Mouse (Mus musculus): ENCODE measurements around the gene Gab1. TPM values are rescaled to one million over a fixed set of nuclear protein-coding genes. Genes with fewer than 3 reads are reported as not detected.

The Gab1 gene
- total and polyA plus RNA-seq, 3 experiments = 4.0 to 8.1 TPM; not detected in 1

DNA sequence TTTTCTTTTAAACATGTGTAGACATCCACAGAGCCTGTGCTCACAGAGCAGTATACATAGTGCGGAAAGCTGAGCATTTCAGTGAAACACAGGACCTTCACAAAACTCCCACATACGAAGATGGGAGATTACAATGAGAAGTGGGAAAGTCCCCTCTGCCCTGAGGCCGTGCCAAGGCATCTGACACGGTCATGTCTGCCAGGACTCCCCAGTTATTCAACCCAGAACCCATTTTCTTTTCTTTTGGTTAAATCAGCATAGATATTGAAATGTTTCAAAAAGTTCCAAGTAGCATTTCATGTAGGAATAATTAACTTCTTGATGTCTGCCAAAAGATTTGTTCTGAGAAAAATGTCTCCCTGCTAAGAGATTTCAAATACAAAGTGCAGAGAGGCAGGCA is 45.9 kb downstream of the Gab1 start:
- TF ChIP-seq ELF1 (IDR thresholded peaks at IDR 0.05; ENCODE audit: low read depth, low read length) (no peak), JUND (IDR thresholded peaks at IDR 0.05; ENCODE audit: low read depth, low read length) (no peak), MEF2A (IDR thresholded peaks at IDR 0.05; ENCODE audit: extremely low read depth, insufficient replicate concordance, low read depth, low read length, poor library complexity, severe bottlenecking) (no peak), KAT2A (conservative IDR thresholded peaks at IDR 0.05; ENCODE audit: low read depth, low read length) (no peak), TAL1 (IDR thresholded peaks at IDR 0.05; ENCODE audit: low read length) (no peak), ZNF384 (IDR thresholded peaks at IDR 0.05; ENCODE audit: low read depth, low read length) (no peak), BHLHE40 (IDR thresholded peaks at IDR 0.05; ENCODE audit: borderline replicate concordance, low read depth, low read length) (no peak), ZC3H11A (IDR thresholded peaks at IDR 0.05; ENCODE audit: low read depth, low read length) (no peak), RAD21 (IDR thresholded peaks at IDR 0.05; ENCODE audit: low read depth, low read length) (no peak), TBP (IDR thresholded peaks at IDR 0.05; ENCODE audit: low read depth, low read length) (no peak), ZKSCAN1 (IDR thresholded peaks at IDR 0.05; ENCODE audit: low read depth, low read length) (no peak), MYC (IDR thresholded peaks at IDR 0.05; ENCODE audit: low read depth, low read length) (no peak), ZMIZ1 (IDR thresholded peaks at IDR 0.05; ENCODE audit: low read depth, low read length) (no peak)
- Histone ChIP-seq H3K4me3 (ENCODE audit: control insufficient read depth in 1 of 2, insufficient read depth in 1 of 2, low read depth in 2 of 2, low read length in 2 of 2) (no peak overlapping the region), H3K9me3 (replicated peaks; ENCODE audit: insufficient read depth, low read length) (no peaks in the 10 kb centered on the region), H3K4me1 (ENCODE audit: control insufficient read depth in 1 of 2, insufficient read depth in 2 of 2, low read length in 2 of 2) (no peaks in the 10 kb centered on the region), H3K27ac (ENCODE audit: control insufficient read depth, low read depth, low read length) (no peak overlapping the region), H3K9ac (ENCODE audit: control insufficient read depth, low read depth, low read length, poor library complexity, severe bottlenecking) (no peak overlapping the region), H3K27me3 (ENCODE audit: control insufficient read depth in 1 of 2, insufficient read depth in 2 of 2, low read length in 2 of 2) (no peaks in the 10 kb centered on the region), H3K36me3 (ENCODE audit: control insufficient read depth in 1 of 2, insufficient read depth in 2 of 2, low read length in 2 of 2) (peaks cover 0 to 2% of the 10 kb centered on the region in 2 experiments; a peak in 2 of 4 replicates), H3K79me2 (ENCODE audit: control insufficient read depth, insufficient read depth, low read length, poor library complexity) (no peaks in the 10 kb centered on the region)
- DNase-seq (ENCODE audit: low read depth, low spot score) = no peak

DNA sequence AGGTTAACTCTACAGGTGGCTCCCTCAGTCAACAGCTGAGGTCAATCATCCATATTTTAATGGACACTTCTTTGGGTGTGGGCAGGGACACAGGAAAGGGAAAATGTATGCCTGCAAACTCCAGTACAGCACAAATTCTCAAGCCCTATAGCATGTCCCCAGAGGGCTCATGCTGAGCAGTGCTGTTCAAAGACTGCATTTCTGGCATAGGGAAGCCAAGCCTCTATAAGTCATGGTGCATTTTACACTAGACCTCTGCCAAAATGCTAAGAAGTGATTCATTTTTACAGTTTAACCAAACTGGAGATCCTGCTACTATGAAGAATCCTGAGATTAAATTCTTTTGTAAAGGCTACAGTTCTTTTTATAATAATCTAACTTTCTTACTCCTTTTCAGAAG is 47.8 kb downstream of the Gab1 start:
- DNase-seq (ENCODE audit: low read depth, low spot score) = no peak
- Histone ChIP-seq H3K27ac (ENCODE audit: control insufficient read depth, low read depth, low read length) (no peak overlapping the region), H3K27me3 (ENCODE audit: control insufficient read depth in 1 of 2, insufficient read depth in 2 of 2, low read length in 2 of 2) (no peaks in the 10 kb centered on the region), H3K4me3 (ENCODE audit: control insufficient read depth in 1 of 2, insufficient read depth in 1 of 2, low read depth in 2 of 2, low read length in 2 of 2) (no peak overlapping the region), H3K79me2 (ENCODE audit: control insufficient read depth, insufficient read depth, low read length, poor library complexity) (no peaks in the 10 kb centered on the region), H3K4me1 (ENCODE audit: control insufficient read depth in 1 of 2, insufficient read depth in 2 of 2, low read length in 2 of 2) (no peaks in the 10 kb centered on the region), H3K9me3 (replicated peaks; ENCODE audit: insufficient read depth, low read length) (no peaks in the 10 kb centered on the region), H3K36me3 (ENCODE audit: control insufficient read depth in 1 of 2, insufficient read depth in 2 of 2, low read length in 2 of 2) (no peaks in the 10 kb centered on the region; a peak in 1 of 4 replicates), H3K9ac (ENCODE audit: control insufficient read depth, low read depth, low read length, poor library complexity, severe bottlenecking) (no peak overlapping the region)
- TF ChIP-seq MAFK (IDR thresholded peaks at IDR 0.05; ENCODE audit: borderline replicate concordance, low read depth, low read length) (no peak), MAX (IDR thresholded peaks at IDR 0.05; ENCODE audit: low read length) (no peak), MYC (IDR thresholded peaks at IDR 0.05; ENCODE audit: low read depth, low read length) (no peak), TCF12 (IDR thresholded peaks at IDR 0.05; ENCODE audit: low read depth, low read length) (no peak), UBTF (IDR thresholded peaks at IDR 0.05; ENCODE audit: borderline replicate concordance, insufficient read depth, low read depth, low read length) (no peak), MXI1 (IDR thresholded peaks at IDR 0.05; ENCODE audit: low read depth, low read length) (no peak), KAT2A (conservative IDR thresholded peaks at IDR 0.05; ENCODE audit: low read depth, low read length) (no peak), MYB (IDR thresholded peaks at IDR 0.05; ENCODE audit: low read depth, low read length) (no peak), CTCF (IDR thresholded peaks at IDR 0.05 in 2 of 3, conservative IDR thresholded peaks at IDR 0.05 in 1 of 3; ENCODE audit: control insufficient read depth in 1 of 3, insufficient read depth in 1 of 3, low read depth in 2 of 3, low read length in 3 of 3, poor library complexity in 1 of 3, severe bottlenecking in 1 of 3) (no peak), ZNF384 (IDR thresholded peaks at IDR 0.05; ENCODE audit: low read depth, low read length) (no peak), EP300 (IDR thresholded peaks at IDR 0.05; ENCODE audit: low read depth in 1 of 2, low read length in 2 of 2) (no peak), ETS1 (IDR thresholded peaks at IDR 0.05; ENCODE audit: low read depth, low read length) (no peak), POLR2A (IDR thresholded peaks at IDR 0.05; ENCODE audit: control insufficient read depth in 1 of 2, insufficient read depth in 1 of 2, low read depth in 1 of 2, low read length in 2 of 2, poor library complexity in 1 of 2) (no peak), POLR2AphosphoS5 (IDR thresholded peaks at IDR 0.05; ENCODE audit: borderline replicate concordance, low read depth, low read length) (no peak), SMC3 (IDR thresholded peaks at IDR 0.05; ENCODE audit: low read depth, low read length) (no peak), CHD2 (IDR thresholded peaks at IDR 0.05; ENCODE audit: low read length) (no peak), GABPA (IDR thresholded peaks at IDR 0.05; ENCODE audit: low read depth, low read length) (no peak), USF2 (IDR thresholded peaks at IDR 0.05; ENCODE audit: borderline replicate concordance in 1 of 2, insufficient read depth in 1 of 2, low read depth in 1 of 2, low read length in 2 of 2) (no peak), BHLHE40 (IDR thresholded peaks at IDR 0.05; ENCODE audit: borderline replicate concordance, low read depth, low read length) (no peak), JUND (IDR thresholded peaks at IDR 0.05; ENCODE audit: low read depth, low read length) (no peak)
